Mouse (Mus musculus) frontal cortex, postnatal 14 days (tissue): ENCODE measurements around the gene Caskin2.

Experiments used
- DNase-seq, 2 experiments: peaks; one replicate each; pipeline ENCODE4 v3.0.0; 2022; ENCODE audit warnings: low spot score in 2 of 2

Gene Caskin2

DNA sequence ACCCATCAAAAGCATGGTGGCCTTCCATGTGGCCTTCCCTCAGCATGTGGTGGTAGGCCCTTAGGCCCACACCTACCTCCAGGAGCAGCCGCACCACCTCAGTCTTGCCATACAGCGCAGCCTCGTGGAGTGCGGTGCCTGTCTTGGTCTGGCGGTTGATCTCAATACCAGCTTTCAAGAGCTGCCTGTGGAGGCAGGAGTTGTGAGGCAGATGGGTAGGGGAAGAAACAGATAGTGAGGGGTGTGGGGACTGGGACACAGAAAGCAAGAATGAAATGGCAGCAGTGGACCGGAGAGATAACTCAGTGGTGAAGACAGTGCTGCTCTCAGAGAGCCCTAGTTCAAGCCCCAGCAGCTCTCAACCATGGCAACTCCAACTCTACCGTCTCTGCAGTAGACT lies 8.4 kb downstream of the Caskin2 start:
- no peak for DNase-seq

DNA sequence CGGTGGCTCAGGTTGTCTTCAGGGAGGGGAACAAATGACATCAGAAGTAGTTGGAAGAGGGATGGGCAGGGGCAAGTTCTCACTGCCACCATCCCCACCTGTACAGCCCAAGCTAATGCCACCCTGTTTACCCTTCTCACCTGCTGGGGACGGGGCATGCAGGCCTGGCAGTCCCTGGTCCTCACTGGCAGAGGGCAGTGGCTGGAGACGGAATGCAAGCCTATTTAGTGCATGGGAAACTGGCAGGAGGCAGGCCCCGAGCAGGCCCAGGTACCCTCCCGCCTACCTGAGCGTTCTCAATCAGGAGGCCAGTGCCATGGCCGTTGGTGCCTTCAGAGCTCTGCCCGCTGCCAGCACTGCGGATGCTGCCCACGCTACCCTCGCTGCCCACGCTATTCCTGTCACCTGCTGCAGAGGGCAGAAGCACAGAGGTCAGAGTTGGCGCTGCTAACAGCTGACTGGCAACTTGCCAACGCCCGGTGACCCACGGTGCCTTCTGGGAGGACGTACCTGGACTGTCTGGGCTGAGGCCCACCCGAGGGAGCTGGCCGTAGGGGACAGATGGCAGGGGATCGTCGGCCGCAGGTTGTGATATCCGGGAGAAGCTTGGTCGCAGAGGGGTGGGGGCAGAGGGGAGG lies 10.2 kb downstream of the Caskin2 start:
- no peak for DNase-seq

DNA sequence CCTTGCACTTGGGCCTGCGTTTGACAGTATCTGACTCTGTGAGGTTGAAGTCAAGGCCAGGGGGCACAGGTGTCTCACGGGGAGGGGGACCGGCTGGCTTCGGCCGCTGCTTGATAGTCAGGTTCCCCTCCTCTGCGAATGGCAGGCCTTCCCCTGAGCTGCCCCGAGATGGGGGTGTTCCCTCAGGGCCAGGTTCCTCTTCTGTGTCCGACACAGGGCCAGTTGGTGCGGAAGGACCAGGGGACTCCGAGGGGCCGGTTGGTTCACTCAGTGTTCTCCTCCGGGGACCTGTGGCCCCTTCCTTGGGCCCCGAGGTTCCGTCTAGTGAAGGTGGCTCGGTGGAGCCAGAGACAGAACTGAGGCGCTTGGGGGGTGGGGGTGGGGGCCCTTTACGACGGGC lies 12.5 kb downstream of the Caskin2 start:
- DNase-seq = no peak

DNA sequence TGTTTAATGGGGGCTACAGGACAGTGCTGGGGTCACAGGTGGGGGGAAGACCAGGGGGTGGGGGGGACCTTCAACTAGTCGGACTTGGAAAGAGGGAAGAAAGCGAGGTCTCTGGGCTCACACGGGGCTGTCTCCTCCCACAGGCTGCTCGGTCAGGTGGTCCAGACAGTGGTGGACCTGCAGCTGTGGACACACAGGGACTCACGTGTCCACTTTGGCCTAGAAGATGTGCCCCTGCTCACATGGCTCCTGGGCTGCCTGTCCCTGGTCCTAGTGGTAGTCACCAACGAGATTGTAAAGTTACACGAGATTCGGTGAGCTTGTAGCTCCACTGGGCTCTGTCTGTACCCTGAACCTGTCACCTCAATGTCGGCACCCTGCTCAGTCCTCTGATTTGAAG lies 15.8 kb downstream of the Caskin2 start:
- DNase-seq = no peak

DNA sequence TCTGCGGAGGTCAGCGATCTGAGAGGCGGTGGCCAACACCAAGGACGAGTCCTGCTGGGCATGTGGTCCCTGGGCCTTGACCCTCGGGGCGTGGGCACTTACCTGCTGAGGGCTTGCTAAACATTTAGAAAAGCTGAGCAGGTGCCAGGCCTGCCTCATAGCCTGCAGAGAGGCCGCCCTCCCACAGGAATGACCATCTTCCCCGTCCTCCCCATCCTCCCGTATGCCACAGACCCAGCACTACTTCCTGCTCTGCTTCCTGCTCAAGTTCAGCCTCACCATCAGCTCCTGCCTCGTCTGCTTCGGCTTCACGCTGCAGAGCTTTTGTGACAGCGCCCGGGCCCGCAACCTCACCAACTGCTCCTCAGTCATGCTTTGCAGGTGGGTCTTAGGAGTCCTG lies 16.5 kb downstream of the Caskin2 start:
- DNase-seq = no peak

DNA sequence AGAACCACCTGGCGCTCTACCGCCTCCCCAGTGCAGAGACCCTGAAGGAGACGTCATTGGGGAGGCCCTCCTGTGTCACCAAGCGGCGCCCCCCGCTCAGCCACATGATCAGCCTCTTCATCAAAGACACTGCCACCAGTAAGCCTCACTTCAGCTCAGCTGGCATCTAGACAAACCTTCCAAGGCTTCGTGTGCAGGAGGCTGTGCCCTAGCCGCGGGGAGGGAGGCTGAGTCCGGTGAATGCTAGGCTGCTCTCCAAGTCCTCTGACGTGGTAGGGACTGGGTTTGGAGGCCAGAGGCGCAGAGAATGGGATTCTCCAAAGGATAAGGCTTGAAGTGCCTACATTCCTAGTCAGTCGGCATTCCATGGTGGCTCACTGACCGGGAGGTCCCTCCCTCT lies 21.1 kb downstream of the Caskin2 start:
- no peak for DNase-seq

DNA sequence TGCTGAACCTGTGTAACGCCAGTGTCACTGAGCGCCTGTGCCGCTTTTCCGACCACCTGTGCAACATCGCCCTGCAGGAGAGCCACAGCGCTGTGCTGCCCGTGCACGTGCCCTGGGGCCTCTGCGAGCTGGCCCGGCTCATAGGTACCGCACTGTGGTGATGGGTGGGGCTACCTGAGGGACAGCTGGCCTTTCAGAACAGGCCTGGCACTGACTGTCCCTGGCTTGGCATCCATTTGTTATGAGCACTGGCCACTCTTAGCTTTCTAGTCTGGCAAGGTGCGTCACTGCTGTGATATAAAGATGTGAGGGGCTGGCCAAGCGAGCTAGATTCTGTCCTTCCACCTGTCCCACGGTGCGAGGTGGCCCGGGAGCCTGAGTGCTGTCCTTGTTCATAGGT lies 21.5 kb downstream of the Caskin2 start:
- no peak for DNase-seq

DNA sequence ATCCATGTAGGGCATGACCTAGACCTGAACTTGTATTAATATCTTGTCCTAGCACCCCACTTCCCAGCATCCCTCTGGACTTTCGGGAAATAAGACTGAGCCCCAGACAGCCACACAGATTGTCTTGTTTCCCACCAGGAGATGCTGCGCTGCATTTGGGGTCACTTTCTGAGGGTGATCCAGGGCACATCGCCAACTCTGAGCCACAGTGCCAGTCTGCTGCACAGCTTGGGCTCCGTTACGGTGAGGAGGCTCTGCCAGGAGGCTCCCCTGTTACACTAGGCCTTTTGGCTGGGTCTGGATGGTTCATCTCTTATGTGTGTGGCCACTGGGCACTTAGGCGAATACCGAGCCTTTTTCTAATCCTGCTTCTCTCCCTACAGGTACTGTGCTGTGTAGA lies 23.7 kb downstream of the Caskin2 start:
- DNase-seq = no peak

DNA sequence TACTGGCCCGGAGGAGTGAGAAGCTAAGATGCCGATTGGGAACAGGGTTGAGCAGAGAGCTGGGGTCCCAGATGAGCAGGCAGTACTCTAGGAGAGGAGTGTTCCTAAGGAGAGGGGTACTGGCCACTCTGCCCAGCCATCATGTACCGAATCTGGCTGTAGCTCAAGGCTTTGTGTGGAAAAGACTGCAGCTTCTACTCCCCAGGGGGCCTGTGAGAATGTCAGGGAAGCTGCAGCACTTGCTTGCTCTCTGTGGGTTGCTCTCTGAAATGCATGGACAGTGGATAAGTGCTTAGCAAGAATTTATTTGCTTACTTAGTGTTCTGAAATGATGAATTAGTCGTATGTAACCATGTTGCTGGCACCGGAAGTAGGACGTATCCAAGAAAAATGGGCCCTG lies 27.0 kb downstream of the Caskin2 start:
- no peak for DNase-seq

DNA sequence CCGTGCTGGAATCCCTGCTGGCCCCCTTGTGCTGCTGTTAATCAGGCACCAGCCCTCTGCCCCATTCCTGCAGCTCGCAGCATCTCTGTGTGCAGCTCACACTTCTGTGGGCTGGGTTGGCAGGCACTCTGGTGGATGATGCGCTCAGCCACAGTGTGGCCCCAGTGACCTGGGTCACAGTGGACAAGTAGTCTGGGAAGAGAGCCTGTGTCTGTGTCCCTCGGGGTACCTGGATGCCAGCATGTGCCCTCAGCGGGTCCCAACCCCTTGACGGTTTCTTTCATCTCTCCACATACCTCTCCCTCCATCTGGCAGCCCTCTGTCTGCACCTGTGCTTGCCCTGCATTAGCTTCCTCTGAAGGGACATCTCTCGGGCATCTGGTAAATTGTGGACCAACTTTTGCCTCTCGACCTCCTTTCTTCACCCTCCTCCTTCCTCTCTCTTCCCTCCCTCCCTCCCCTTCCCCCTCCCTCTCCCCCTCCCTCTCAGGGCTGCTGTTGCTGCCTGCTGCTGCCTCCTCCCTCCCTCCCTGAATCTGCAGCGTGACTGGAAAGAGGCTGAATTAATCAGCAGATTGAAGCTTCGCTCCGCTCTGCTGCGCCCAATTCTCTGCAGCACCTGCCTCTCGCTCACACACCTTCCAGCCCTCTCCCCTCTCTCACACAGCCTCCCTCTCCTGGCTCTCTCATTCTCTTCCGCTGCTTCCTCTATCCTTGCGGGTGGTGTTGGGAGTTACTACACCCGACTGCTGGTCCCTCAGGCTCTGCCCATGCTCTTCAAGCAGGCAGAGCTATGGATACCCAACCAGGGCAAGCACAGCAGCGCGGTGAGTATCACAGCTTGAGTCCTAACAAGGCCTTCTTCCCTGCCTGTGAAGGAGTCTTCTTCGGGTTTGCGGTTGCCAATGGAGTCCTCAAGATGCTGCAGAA lies 33.0 kb downstream of the Caskin2 start:
- peak; percentile 43 to 47 for DNase-seq

DNA sequence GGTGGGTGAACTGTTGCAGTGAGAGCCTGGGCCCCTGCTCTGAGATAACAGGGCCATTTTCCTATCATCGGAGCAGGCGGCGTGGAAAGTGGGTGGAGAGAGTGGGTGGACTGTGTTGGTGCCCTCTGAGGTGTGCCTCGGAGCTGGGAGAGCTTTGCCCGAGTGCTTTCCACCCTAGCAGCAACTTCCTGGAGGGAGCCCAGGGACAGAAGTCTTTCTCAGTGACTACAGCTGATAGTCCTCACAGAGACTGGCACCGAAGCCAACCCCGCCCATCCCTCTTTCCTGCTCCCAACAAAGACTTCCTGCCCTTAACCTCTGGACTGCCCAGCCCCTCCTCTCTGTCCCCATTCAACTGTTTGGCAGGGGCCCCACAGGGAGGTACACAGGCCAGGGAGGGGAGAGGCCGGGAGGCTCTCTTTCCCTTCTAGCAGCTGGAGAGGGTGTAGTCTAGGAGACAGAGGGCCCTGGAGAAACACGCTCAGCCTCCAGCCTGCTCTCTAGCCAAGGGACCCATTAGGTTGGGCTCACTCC lies 34.3 kb downstream of the Caskin2 start:
- peak in 1 of 2 experiments; percentile 51 for DNase-seq

DNA sequence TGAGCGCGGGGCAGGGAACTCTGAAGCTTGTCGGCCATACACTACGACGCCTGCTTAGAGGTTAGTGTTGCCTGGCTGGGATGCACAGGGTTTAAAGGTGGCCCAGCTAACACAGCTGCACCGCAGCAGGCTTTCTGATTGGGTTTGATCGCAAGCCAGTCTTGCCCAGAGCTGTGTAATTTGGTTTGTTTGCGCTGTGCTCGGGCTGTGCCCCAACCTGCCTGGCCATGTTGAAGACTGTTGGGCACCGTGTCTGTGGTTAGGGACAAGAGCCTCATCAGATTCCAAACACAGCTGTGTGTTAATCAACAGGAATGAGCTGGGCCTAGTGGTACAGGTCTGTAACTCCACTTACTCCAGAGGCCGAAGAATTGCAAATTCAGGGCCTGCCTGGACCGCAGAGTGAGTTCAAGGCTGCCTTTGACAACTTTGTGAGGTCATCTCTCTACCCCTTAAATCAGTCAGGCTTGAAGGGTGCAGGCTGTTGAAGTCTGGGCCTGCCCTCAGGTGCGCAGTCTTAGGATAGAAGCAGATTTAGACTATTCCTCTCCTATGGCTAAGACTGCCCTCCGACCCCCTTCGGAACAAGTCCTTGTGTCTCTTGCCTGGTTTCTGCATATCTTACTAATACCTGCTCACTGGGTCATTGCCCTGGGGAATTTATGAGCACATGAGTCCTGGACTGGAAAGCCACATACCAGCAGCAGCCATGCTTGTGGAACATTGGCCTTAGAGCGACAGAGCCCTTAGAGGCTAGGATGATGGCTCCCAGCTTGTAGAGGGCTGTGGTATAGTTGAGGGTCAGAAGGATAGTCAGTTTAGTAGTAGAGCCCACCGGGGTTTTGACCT lies 35.7 kb downstream of the Caskin2 start:
- DNase-seq = no peak

DNA sequence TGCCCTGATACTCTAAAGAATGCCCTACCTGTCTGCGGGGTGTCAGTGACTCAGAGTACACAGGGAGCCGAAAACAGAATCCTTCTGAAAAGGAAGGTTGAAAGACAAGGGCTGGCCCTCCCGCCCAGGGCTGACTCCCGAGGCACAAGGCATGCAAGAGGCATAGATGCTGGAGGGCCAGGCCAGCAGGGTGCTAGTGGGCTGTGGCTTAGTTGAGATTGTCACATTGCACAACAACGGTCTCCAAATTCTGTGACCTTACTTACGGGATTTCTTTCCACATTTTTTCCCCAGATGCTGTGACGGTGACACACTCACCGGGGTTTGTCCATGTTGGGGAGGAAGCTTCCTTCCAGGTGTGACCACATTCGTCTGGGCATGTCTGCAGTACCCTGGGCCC lies 36.5 kb downstream of the Caskin2 start:
- DNase-seq = no peak

DNA sequence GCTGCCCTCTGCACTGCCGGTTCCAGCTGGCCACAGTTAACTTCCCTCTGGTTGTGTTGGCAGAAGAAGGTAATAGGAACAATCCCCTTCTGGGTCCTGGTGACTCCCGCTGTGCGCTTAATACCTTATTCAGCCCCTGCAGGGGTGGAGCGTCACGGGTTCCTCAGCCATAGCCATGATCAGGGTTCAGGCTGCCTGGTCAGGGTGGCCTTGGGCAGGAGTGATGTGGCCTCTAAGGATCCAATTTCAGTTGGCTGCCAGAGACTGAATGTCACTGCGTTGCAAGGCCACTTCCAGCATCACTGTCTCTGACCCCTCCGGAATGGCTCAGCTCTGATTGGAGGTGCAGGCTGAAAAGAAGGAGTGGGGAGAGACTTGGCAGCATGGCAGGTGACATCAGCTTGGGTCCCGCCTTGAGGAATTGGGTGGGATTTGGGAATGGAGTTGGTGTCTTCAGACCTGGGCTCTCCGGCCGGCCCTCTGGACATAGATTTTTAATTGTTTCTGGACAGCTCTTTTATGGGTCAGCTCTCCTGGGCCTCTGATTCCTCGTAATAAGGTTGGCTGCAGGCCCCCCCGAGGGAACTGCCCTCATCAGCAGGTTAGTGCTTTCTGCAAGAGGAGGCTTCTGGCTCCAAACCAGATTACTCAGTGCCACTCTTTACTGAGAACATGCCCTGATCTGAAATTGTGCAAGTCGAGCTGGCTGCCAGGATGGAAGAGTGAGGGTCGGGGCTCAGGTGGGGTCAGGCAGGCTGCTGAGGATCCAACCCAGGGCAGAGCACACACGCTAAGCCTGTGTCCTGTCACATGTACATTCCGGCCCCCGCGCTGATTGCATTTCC lies 37.4 kb downstream of the Caskin2 start:
- DNase-seq = no peak

DNA sequence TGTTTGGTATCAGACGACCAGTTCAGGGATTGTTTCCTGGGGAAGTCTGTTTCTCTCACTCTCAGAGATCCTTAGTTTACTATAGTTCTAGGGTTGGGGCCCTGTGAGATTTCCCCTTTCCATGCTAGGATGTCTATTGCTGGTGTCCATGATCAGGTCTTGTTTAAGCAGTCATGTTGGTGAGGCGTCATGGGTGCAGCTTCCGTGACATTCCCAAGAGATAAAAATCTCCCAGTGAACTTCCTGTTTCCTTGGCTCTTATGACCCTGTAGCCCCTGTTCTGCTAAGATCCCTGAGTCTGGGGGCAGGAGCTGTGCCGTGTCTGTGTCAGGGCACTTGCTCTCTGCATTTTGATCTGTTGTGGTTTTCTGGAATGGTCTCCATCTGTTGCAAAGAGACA lies 38.8 kb downstream of the Caskin2 start:
- no peak for DNase-seq

DNA sequence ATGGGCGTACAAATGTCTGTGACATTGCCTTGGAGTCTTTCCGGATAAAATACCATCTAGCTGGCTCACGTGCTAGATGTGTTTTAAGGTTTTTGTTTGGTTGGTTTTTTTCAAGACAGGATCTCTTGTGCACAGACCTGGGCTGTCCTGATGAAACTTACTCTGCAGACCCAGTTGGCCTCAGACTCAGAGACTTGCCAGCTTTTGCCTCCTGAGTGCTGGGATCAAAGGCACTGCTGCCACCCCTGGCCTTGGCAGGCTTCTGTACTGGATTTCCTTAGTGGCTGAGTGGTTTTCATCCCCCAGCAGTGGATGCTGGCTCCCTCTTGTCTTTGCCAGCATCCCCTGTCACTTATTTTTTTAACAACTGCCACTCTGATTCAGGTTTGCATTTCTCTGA lies 44.5 kb downstream of the Caskin2 start:
- no peak for DNase-seq

DNA sequence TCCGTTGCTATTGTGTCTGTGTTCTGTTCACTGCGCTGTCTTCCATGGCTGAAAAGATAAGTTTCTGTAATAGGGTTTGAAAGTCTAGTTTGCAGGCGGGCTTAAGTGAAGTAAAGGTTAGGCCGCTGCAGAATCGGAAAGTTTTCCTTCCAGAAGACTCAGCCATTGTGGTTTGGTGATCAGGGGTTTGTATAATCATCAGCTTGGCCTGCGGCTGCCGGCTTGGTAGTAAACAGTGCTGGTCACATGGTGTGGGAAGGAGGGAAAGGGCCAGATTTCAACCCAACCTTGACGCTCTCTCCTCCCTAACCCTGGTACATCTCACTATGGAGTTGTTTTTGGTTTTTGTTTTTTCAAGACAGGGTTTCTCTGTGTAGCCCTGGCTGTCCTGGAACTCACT lies 46.5 kb downstream of the Caskin2 start:
- no peak for DNase-seq

DNA sequence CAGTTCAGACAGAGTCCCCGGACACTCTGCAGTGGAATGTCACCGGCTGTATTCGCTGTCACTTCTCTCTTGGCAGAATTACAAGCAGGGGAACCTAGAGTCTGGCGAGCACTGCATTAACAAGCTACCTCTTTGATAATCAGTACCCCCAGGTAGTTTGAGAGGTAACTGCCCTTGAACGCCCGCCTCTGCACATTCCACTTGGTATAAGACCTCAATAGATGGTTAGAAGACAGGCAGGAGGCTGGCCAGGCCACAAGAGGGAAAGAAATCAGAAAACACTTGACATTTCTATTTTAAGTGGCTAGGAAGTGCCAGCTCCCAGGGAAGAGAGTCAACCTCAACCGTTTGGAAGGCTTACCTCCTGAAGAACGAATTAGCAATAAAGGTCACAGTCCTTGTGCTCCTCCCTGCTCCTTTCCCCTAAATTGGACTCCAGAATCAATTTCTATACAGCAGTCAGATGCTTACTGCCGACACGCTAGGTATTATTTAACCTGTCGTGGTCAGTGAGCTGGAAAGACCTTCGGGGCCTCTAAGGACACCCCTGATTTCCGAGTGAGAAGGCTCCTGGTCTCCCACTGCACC lies 47.0 kb downstream of the Caskin2 start:
- DNase-seq = no peak

DNA sequence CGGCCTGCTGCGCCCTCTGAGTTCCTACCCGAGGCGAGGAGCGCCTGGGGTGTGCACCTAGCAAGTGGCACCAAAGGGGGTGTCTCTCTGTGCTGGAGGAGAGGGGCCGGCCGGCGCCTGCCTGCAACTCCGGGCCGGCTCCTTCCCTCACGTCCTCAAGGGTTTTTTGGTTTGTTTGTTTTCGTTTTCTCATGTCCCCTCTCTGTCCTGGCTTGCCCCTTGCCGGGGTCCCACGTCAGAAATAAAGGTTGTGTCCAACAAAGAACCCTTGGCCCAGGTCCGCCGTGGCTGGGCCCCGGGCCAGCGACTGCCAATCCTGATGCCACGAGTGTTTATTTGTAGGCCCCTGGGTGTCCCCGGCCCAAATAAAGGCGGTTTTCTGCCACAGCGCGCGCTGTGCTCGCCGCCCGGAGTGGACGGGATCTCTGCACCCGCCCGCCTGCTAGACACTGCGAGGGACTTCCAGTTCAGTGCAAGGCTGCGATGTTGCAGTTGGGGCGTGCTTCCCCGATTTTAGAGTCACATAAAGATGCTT lies 47.8 kb downstream of the Caskin2 start:
- peak in 1 of 2 experiments; percentile 43 for DNase-seq

DNA sequence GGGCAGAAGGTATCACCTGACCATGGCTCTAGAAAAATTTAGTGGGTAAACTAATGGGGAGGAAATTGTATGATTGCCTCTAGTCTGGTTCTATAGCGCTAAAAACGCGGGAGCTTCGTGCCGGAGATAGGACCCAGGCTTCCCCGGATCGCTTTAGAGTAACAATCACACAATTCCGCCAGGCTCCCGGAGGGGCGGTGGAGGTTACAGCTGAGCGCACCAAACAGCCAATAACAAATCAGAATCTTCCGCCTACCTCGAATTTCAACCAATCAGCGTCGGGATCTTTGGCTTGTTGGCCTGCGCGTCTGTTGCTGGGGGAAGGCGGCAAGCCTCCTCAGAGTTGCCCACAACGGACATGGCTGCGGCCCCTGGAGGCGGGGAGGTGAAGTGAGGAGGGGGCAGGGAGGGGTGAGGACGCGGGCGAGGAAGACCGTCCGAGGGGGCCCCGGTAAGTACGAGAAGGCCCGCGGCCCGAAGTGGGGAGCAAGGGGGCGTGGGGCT lies 48.3 kb downstream of the Caskin2 start, which contains the start of gene Tmem94:
Tmem94 (plus strand) TSS at position 331 of the 504 bp plus-strand sequence.
- DNase-seq = peak; percentile 95 to 98
